Mouse (Mus musculus) brown adipose tissue, adult 24 weeks (tissue): ENCODE data around the gene N4bp3. TPM values are rescaled to one million over a fixed set of nuclear protein-coding genes. Genes with fewer than 3 reads are reported as not detected.
"Not testable (repeated sequence)": the region's sequence is repeated elsewhere in the genome, so short reads cannot be mapped to it uniquely, and the experiment has no call there.

ENCODE experiments used
- H3K27ac ChIP-seq: fragments of 200-500 bp; replicated peaks from 2 replicates; pipeline ENCODE4 v1.5.1; 2012; ENCODE audit warnings: low read depth, mild to moderate bottlenecking, low read length
- H3K4me1 ChIP-seq: fragments of 200-500 bp; 2 replicates; pipeline ENCODE4 v1.6.1; 2012; ENCODE audit warnings: low read length, mixed read lengths; ENCODE audit not compliant: control insufficient read depth, insufficient read depth, insufficient read length
- H3K4me3 ChIP-seq: fragments of 200-500 bp; 2 replicates; pipeline ENCODE4 v1.5.1; 2012; ENCODE audit warnings: low read depth, mild to moderate bottlenecking, low read length, moderate library complexity; ENCODE audit not compliant: insufficient read depth
- polyA plus RNA-seq: library from polyadenylated mRNA; stranded (reverse); fragments of >200 nt; gene quantifications from 2 replicates; pipeline ENCODE4 v1.2.4, GENCODE M21; 2012; ENCODE audit not compliant: missing spikeins, insufficient read depth, insufficient read length

N4bp3 gene
- polyA plus RNA-seq, 1 experiment: 2.0 TPM

DNA sequence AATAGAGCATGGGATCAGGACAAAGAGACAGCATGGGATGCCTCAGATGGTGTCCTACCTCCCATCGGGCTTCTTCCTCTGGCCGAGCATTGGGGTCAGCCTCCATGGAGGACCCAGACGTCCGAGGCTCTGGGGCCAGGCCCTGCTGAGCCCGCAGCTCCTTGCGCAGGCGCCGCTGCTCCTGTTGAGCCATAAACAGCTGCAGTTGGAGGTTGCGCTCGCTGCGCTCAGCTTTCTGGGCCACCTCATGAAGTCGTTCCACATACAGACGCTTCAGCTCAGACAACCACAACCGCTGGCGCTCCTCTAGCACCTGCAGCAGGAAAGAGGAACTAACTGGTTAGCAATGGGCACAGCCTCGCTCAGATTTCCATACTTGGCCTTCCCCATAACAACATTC is 6.4 kb downstream of the N4bp3 start:
- H3K27ac ChIP-seq: 0 out of 2 replicates have a peak overlapping the region, but pooled peaks have one; percentile 95
- H3K4me1 ChIP-seq: peaks cover 35% of the 10 kb centered on the region
- no peak overlapping the region for H3K4me3 ChIP-seq

DNA sequence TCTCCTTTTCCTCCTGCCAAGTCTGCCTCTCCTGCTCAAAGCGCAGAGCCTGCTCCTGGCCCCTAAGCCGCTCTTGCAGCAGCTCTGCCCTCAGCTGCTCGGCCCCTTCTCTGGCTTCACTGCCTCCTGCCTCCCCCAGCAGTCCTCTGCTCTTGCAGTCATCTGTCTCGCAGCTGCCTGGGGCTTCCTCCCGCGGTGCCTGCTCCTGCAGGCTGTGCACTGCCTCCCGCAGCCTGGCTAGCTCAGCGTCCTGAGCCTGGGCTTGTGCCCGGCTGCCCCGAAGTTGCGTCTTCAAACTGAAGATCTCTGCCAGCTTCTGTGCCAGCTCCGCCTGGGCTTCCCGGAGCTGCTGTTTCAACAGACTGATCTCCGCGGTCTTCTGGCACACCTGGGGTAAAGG is 6.9 kb downstream of the N4bp3 start:
- no peak overlapping the region for H3K4me3 ChIP-seq
- H3K4me1 ChIP-seq: peaks cover 35% of the 10 kb centered on the region
- no peak overlapping the region for H3K27ac ChIP-seq

DNA sequence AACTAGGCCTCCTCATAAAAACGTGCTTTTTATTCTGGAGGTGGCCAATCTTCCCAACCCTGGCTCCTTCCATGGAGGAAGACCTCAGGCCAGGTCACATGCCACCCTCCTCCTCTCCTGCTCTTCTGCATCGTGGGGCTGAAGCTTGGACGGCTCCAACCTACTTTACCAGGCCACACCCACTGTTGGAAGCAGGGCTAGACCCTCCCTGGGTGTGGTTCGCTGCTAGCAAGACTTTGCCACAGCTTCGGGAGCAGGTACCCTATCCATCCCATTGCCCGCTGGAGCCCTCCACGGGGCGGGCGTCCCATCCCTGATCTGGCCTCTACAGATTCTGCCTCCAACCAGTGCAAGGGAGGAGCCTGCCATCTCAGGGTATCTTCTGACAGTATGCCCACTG is 7.4 kb downstream of the N4bp3 start:
- H3K27ac ChIP-seq: no peak overlapping the region
- peaks cover 35% of the 10 kb centered on the region for H3K4me1 ChIP-seq
- H3K4me3 ChIP-seq: no peak overlapping the region

DNA sequence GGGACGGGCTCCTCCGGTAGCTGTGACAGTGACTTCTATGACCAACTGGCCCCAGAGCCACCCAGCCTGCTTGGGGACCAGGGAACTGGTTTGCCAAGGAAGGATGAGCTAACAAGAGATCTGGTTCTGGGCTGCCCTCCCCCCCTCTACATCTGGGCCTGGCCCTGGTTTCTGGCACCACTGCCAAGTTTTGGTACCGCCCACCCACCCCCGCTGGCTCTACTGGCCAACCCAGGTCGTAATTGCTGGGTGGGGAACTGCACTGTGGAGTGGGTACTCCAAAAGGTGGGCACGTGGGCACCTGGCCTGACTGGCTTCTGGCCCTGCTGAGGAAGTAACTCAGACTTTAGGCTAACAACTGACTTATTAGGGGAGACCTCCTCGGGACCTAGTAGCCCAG is 9.9 kb downstream of the N4bp3 start:
- H3K27ac ChIP-seq: peak overlapping the region; percentile 1; the same call in 1 of the 2 replicates

DNA sequence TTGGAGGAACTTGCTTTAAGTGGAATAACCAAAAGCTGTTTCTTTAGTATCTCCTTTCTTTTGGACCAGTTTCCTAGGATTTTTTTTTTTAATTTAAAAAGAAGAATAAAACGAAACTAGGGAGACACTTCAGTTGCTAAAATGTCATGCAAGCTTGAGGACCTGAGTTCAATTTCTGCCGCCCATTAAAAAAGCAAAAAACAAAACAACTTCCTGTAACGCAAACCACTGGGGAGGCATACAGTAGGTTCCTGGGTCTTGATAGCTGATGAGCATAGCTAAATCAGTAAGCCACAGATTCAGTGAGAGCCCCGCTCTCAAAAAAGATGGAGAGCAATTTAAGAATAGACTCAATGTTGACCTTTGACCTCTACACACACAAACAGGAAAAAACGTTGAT is 12.1 kb downstream of the N4bp3 start:
- Histone ChIP-seq H3K4me1 (peaks cover 20% of the 10 kb centered on the region), H3K27ac (peak overlapping the region; percentile 53; the same call in 1 of the 2 replicates), H3K4me3 (no peak overlapping the region)

More for the DNA sequence above, 9.9 kb downstream of the N4bp3 start:
- Histone ChIP-seq H3K4me1 (peaks cover 38% of the 10 kb centered on the region), H3K4me3 (no peak overlapping the region)

DNA sequence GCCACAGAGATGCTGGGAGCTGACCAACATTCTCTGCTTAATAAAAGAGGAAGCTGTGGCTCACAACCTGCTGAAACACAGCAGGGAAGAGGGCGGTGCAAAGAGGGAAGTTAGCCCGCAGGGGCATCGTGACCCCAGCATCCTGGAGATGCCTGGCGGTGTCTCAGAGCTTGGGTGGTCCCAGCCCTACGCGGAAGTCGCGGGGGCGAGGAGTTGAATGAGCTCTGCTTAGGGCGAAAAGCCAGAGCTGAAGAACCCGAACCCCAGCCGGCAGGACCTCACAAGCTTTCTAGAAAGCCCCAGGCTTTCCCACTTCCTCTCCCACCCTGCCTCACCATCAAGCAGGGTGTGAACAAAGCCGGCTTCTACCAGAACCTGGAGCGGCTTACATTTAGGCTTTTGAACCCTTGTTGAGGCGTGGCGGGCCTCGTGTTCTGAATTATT is 12.6 kb downstream of the N4bp3 start:
- H3K27ac ChIP-seq: peak overlapping the region; percentile 53
- peak overlapping the region; percentile 44 for H3K4me3 ChIP-seq
- peaks cover 15% of the 10 kb centered on the region for H3K4me1 ChIP-seq

DNA sequence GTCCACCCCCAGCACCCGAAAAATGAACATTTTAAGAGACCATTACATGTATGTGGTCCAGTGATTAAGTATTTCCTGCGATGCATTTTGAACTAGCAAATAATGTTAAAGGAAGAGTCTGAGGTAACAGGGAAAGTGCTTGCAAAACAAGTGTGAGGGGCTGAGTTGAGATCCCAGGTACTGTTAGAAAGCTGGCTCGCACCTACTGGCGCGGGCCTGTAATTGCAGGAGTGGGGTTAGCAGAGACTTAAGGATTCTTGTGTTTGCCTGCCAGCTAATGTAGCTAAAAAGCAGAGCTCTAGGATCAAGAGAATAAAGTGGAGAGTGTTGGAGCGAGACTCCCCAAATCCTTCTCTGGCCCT is 14.3 kb downstream of the N4bp3 start:
- Histone ChIP-seq H3K4me3 (peak overlapping the region; percentile 79), H3K27ac (peak overlapping the region; percentile 86), H3K4me1 (peaks cover 19% of the 10 kb centered on the region; the same call in 1 of the 2 replicates)

DNA sequence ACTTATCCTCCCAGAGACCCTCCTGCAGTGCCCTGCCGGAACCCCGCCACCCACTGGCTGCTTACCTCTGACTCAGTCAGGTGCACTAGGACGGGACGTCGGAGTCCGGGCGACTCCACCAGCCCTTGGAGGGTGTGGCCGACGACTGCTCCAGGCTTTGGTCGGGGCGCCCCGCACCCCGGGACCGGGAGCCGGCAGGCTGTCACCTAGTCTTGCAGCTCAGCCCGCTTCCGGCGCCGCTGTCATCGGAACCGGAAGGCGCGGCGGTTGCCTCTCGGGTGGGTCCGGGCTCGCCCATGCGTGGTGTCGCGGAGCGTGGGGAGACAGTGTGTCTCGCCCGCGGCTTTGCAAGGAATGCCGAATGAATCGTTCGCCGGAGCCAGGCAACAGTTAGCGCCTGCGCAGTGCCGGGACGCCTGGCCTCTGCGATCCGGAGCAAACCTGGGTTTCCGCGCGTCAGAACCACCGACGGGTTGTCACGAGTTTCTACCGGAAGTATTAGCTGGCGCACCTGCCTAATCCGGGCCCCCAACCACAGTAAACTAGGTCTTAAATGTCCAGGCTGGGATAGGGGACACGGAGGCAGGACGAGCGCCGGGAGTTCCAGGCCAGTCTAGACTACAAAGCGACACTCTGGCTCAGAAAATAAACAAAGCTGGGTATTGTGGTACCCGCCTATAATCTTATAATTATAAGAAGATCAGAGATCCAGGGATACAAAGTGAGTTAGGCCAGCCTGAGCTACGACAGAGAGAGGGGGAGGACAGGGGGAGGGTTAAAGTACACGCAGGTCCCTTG is 14.9 kb downstream of the N4bp3 start, which contains the start of gene Rmnd5b:
Rmnd5b (minus strand) TSS at position 372 of the 798 bp plus-strand sequence.
- Histone ChIP-seq H3K27ac (peak within 1 kb of the TSS; percentile 86), H3K4me1 (peaks cover 14% of the 10 kb centered on the region), H3K4me3 (peak within 1 kb of the TSS; percentile 79)

DNA sequence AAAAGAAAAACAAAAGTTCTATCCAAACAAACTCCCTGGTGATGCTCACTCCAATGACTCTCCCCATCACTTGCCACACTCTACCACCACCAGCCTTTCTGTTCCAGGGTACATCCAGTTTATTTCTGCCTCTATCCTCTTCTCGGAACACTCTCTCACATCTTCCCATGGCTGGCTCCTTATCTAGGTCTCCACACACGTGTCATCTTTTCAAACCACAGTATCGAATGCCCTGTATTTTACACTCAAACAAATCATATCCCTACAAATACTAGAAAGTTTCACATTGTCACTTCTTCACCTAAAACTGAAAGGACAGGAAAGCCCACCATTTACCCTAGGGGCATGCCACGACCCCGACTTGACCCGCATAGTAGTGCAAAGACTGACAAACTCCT is 15.5 kb downstream of the N4bp3 start:
- Histone ChIP-seq H3K27ac (peak overlapping the region; percentile 86), H3K4me1 (peaks cover 12% of the 10 kb centered on the region), H3K4me3 (peak overlapping the region; percentile 79)

DNA sequence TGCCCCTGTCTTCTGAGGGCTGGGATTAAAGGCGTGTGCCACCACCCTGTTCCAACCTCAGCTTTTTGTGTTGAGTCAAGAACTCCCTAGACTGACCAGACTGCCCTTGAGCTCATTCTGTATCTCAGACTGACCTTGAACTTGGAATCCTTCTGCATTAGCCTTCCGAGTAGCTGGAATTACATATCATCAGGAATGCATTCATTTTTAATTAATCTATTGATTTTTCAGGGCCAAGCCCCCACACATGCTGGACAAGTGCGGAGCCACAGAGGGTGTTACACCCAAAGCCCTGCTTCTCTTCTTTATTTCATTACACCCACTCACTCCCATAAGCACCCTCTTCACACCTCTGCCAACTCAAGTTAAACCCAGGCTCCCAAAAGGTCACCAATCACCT is 16.9 kb downstream of the N4bp3 start:
- Histone ChIP-seq H3K4me3 (no peak overlapping the region), H3K4me1 (peaks cover 12% of the 10 kb centered on the region), H3K27ac (no peak overlapping the region)

DNA sequence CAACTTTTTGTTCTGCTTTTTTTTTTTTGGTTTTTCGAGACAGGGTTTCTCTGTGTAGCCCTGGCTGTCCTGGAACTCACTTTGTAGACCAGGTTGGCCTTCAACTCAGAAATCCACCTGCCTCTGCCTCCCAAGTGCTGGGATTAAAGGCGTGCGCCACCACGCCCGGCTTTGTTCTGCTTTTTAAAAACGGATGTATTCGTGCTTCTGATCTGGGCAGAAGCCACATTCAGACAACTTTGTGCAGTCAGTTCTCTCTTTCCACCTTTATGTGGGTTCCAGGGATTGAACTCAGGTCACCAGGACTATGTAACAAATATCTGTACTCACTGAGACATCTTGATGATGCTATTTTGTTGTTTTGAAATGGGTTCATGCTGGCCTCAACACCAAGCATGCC is 17.4 kb downstream of the N4bp3 start:
- peaks cover 12% of the 10 kb centered on the region for H3K4me1 ChIP-seq
- H3K4me3 ChIP-seq, H3K27ac ChIP-seq: not testable (repeated sequence)

DNA sequence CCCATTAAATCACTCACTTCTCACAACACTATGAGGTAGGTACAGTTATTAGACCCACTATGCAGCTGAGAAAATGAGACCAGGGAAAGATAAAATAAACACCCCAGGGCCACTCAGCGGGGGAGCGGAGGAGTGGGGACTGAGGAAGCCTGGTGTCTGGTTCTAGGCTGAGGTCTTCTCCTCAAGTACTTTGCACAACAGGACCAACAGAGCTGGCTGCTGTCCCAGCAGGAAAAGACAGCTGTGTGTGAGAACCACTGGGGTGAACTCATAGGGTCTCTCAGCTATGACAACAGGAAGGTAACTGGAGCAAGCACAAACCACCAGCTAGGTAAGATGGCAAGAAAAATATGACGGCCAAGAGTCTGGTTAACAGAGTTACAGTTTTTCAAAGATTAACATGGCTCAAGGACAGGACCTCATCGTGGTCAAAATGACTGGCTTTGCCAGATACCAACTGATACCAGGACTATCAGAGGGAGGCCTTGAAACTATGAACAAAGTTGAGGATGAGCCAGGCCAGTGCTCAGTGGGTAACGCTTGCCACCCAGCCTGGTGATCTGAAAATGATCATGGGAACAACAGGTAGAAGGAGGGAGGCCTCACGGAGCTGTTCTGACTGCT is 18.4 kb downstream of the N4bp3 start:
- Histone ChIP-seq H3K4me1 (peaks cover 9% of the 10 kb centered on the region), H3K4me3 (no peak overlapping the region), H3K27ac (peak overlapping the region; percentile 34)

DNA sequence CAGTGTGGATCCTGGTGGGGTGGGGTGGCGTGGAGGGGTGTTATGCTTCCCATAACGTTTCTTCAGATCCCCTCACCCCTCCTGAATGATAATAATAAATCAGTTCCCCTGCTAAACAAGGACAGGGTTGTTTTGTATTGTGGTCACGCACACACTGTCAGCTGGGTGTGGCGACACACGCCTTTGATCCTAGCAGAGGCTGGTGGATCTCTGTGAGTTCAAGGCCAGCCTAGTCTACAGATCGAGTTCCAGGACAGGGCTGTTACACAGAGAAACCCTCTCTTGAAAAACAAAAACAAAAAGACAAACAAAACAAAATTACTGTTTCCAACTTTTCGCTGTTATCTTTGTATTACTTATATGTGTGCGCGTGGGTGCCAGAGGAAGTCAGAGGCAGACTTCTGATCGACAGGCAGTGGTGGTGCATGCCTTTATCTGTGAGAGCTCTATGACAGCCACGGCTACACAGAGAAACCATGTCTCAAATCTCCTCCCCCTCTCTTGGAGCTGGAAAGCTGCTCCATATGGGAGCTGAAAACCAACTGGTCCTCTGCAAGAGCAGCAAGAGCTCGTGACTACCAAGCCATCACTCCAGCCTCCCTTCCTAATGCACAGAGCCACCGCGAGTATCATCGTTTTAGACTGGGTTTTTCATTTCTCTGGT is 20.9 kb downstream of the N4bp3 start:
- H3K27ac ChIP-seq: no peak overlapping the region
- peaks cover 9% of the 10 kb centered on the region for H3K4me1 ChIP-seq
- no peak overlapping the region for H3K4me3 ChIP-seq

DNA sequence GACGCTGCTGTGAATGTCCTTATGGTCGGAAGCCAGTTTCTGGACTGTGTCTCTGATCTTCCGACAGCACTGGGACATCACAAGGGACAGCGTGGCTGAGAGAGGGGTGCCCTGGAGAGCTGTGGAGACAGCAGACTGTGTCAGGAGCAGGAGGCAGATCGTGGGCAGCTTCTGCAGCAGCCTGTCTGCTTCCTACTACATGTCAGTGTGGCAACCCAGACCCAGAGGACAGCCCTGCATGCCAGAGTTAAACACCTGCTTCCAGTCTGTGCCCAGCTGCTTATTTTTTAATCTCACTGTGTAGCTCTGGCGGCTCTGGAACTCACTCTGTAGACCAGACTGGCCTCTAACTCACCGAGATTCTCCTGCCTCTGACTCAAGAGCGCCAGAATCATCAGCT is 22.7 kb downstream of the N4bp3 start:
- H3K4me1 ChIP-seq: peaks cover 8% of the 10 kb centered on the region
- H3K27ac ChIP-seq: no peak overlapping the region
- no peak overlapping the region for H3K4me3 ChIP-seq

DNA sequence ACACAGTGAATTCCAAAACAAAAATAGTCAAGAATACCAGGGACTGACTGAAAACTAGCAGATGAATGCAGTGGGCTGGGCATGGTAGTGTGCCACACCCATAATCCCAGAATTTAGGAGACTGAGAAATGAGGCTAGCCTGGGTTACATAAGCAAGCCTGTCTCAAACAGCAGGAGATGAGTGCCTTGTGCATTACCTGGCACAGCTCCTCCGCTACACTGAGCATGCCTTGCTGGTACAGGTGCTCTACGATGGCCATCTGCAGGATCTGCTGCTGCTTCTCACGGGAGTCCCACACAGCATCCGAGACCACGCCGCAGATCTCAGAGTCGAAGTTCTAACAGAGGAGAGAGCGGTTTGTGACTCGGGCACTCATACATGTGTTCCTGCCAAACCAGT is 23.2 kb downstream of the N4bp3 start:
- H3K4me1 ChIP-seq: peaks cover 5% of the 10 kb centered on the region
- no peak overlapping the region for H3K27ac ChIP-seq
- H3K4me3 ChIP-seq: no peak overlapping the region
